Mouse (Mus musculus): ENCODE measurements around the gene Tex9.

GRCm38 (mm10) chr9:72420490-72420889 lies 71.5 kb downstream of the Tex9 start:
- TF ChIP-seq POLR2A (IDR thresholded peaks at IDR 0.05; ENCODE audit: low read depth, low read length) (no peak), CTCF (IDR thresholded peaks at IDR 0.05; ENCODE audit: extremely low read depth, insufficient read length, insufficient replicate concordance, low read depth, low read length) (no peak)
